ENCODE assay signal across 8 mouse cellular contexts in genomic region chr17:83197361-83197923, GRCm38 (mm10). TPM values are rescaled to one million over a fixed set of nuclear protein-coding genes. Genes with fewer than 3 reads are reported as not detected.
DNase-seq lines count a peak whose midpoint lies in the region; ATAC-seq and TF ChIP-seq lines count a peak whose summit lies in the region.
"Had no signal": no experiment of that assay in that cellular context is flagged by ENCODE, and none has a peak within 500 bp of the region (broad histone marks: within the 10 kb centered on the region; RNA-seq: fewer than 3 reads in every experiment).

No protein-coding gene starts in this region.

- no peaks in the 10 kb centered on the region for H3K36me3 ChIP-seq in heart, embryonic 13.5 days
- no peaks in the 10 kb centered on the region for H3K36me3 ChIP-seq in forebrain, postnatal 0 days (ENCODE audit: insufficient read depth)
- no peaks in the 10 kb centered on the region for H3K36me3 ChIP-seq in midbrain, embryonic 14.5 days (ENCODE audit: control insufficient read depth, insufficient read depth, low read length)

- H3K27me3 ChIP-seq in heart, embryonic 13.5 days (replicated peaks), result no peaks in the 10 kb centered on the region
- H3K27me3 ChIP-seq in forebrain, postnatal 0 days (ENCODE audit: insufficient read depth, low read length), result no peaks in the 10 kb centered on the region
- peaks cover 4% of the 10 kb centered on the region; the same call in 1 of the 2 replicates for H3K27me3 ChIP-seq in midbrain, embryonic 14.5 days (ENCODE audit: control insufficient read depth, insufficient read depth, low read length)

- H3K9ac ChIP-seq in heart, embryonic 13.5 days, result no peak overlapping the region
- H3K9ac ChIP-seq in forebrain, postnatal 0 days, result no peak overlapping the region
- H3K9ac ChIP-seq in midbrain, embryonic 14.5 days (replicated peaks; ENCODE audit: low read length), result no peak overlapping the region

- no peak for TF ChIP-seq CTCF in forebrain, postnatal 0 days (IDR thresholded peaks at IDR 0.05; ENCODE audit: low read depth)

- peak overlapping the region; percentile 77 for H3K27ac ChIP-seq in heart, embryonic 13.5 days (replicated peaks)
- no peak overlapping the region for H3K27ac ChIP-seq in forebrain, postnatal 0 days (ENCODE audit: low read depth, low read length)
- no peak overlapping the region for H3K27ac ChIP-seq in midbrain, embryonic 14.5 days (replicated peaks; ENCODE audit: low read depth, low read length)
- H3K27ac ChIP-seq: left cerebral cortex, adult 2 months had no signal

- no peak overlapping the region for H3K4me3 ChIP-seq in heart, embryonic 13.5 days
- H3K4me3 ChIP-seq in forebrain, postnatal 0 days (ENCODE audit: low read depth, low read length), result no peak overlapping the region
- H3K4me3 ChIP-seq in midbrain, embryonic 14.5 days (replicated peaks; ENCODE audit: low read depth, low read length), result no peak overlapping the region
- H3K4me3 ChIP-seq: left cerebral cortex, adult 2 months had no signal

- H3K4me2 ChIP-seq in heart, embryonic 13.5 days, result no peak overlapping the region
- H3K4me2 ChIP-seq in forebrain, postnatal 0 days (ENCODE audit: low read depth), result no peak overlapping the region
- H3K4me2 ChIP-seq in midbrain, embryonic 14.5 days (ENCODE audit: low read length), result no peak overlapping the region

- H3K4me1 ChIP-seq in heart, embryonic 13.5 days, result peaks cover 63% of the 10 kb centered on the region
- H3K4me1 ChIP-seq in forebrain, postnatal 0 days (ENCODE audit: insufficient read depth), result no peaks in the 10 kb centered on the region
- 0 out of 2 replicates have a peak, but pooled peaks cover 6% of the 10 kb centered on the region for H3K4me1 ChIP-seq in midbrain, embryonic 14.5 days (ENCODE audit: control insufficient read depth, insufficient read depth, low read length)

- 22% methylated on average over 4 of the region's 4 CpGs for WGBS in heart, embryonic 13.5 days
- WGBS in forebrain, postnatal 0 days, result 66% methylated on average over 4 of the region's 4 CpGs
- WGBS in midbrain, embryonic 14.5 days, result 52% methylated on average over 4 of the region's 4 CpGs

- DNase-seq in spleen, postnatal 36 days (ENCODE audit: low spot score in 2 of 2), result peak; percentile 13 to 22
- DNase-seq in spleen, postnatal 4 days (ENCODE audit: low spot score in 2 of 2), result no peak
- DNase-seq in kidney, postnatal 14 days, result peak; percentile 78
- no peak for DNase-seq in cerebellum, adult 11 months
- DNase-seq in forebrain, postnatal 0 days, result no peak
- no peak for DNase-seq in midbrain, embryonic 14.5 days

- no peaks in the 10 kb centered on the region for H3K9me3 ChIP-seq in heart, embryonic 13.5 days
- no peaks in the 10 kb centered on the region for H3K9me3 ChIP-seq in forebrain, postnatal 0 days (ENCODE audit: low read length)
- H3K9me3 ChIP-seq in midbrain, embryonic 14.5 days (ENCODE audit: control insufficient read depth, low read length), result no peaks in the 10 kb centered on the region

- ATAC-seq in heart, embryonic 13.5 days (ENCODE audit: extremely low read depth, insufficient number of reproducible peaks, low FRiP score, low TSS enrichment), result peak; percentile 48; the same call in 1 of the 2 replicates
- ATAC-seq in forebrain, postnatal 0 days, result no peak
- no peak for ATAC-seq in midbrain, embryonic 14.5 days (ENCODE audit: low FRiP score, low TSS enrichment)

RNA-seq across cellular contexts. Expression of gene Pkdcc, which starts 17.6 kb away (rescaled TPM):
- 10.1 and 11.1 TPM in 2 replicates for polyA plus RNA-seq in heart, embryonic 13.5 days (2015; fragmentation: Nextera tagmentation; extraction: Ambion mirVana)
- total RNA-seq in forebrain, postnatal 0 days (2014; rRNA removed), result 41.7 and 57.9 TPM in 2 replicates
- polyA plus RNA-seq in forebrain, postnatal 0 days (2015; fragmentation: Nextera tagmentation; extraction: Ambion mirVana), result 3.8 and 4.1 TPM in 2 replicates
- 5.1 and 7.2 TPM in 2 replicates for polyA plus RNA-seq in midbrain, embryonic 14.5 days (2014; fragmentation: Nextera tagmentation; extraction: Ambion mirVana)

Comparison
In these comparisons a context has a peak if more than half of its experiments do, and no peak if none do; other contexts are left out.
1. DNase-seq: peak in spleen, postnatal 36 days (2 of 2) and kidney, postnatal 14 days (single experiment); none in spleen, postnatal 4 days (0 of 2), cerebellum, adult 11 months (single experiment), forebrain, postnatal 0 days (single experiment) and midbrain, embryonic 14.5 days (single experiment).